Mouse (Mus musculus): ENCODE data around the gene Exo5. TPM values are rescaled to one million over a fixed set of nuclear protein-coding genes. Genes with fewer than 3 reads are reported as not detected.

Exo5 gene
- polyA plus RNA-seq, 1 experiment = 12.4 TPM

- TF ChIP-seq CTCF (IDR thresholded peaks at IDR 0.05; ENCODE audit: control insufficient read depth, insufficient read depth, low read length) = no peak
- TF ChIP-seq POLR2A (IDR thresholded peaks at IDR 0.05; ENCODE audit: borderline replicate concordance, control insufficient read depth, low read depth, low read length) = no peak
- WGBS = 87% methylated on average over 3 of the region's 3 CpGs
- Histone ChIP-seq H3K4me3 (replicated peaks; ENCODE audit: control insufficient read depth, low read depth, low read length) (no peak overlapping the region), H3K4me1 (ENCODE audit: control insufficient read depth, insufficient read depth, low read length) (no peaks in the 10 kb centered on the region; the same call in 1 of the 2 replicates), H3K27ac (ENCODE audit: control insufficient read depth, insufficient read depth, low read depth, low read length, poor library complexity) (no peak overlapping the region)
Measured at GRCm38 (mm10) chr4:120878728-120879127, 46.1 kb downstream of the Exo5 start.

- TF ChIP-seq CTCF (IDR thresholded peaks at IDR 0.05; ENCODE audit: control insufficient read depth, insufficient read depth, low read length) = no peak
- no peak for TF ChIP-seq POLR2A (IDR thresholded peaks at IDR 0.05; ENCODE audit: borderline replicate concordance, control insufficient read depth, low read depth, low read length)
- Histone ChIP-seq H3K27ac (ENCODE audit: control insufficient read depth, insufficient read depth, low read depth, low read length, poor library complexity) (no peak overlapping the region), H3K4me3 (replicated peaks; ENCODE audit: control insufficient read depth, low read depth, low read length) (no peak overlapping the region), H3K4me1 (ENCODE audit: control insufficient read depth, insufficient read depth, low read length) (no peaks in the 10 kb centered on the region)
- 88% methylated on average over 3 of the region's 3 CpGs for WGBS
Measured at GRCm38 (mm10) chr4:120875961-120876360, 48.9 kb downstream of the Exo5 start.

Other genes with a start within 250 kb of the Exo5 start
- gene Kcnq4, start 176.4 kb downstream of the Exo5 start, polyA plus RNA-seq (2011; ENCODE audit: insufficient read depth, insufficient read length, low replicate concordance, missing spikeins) = not detected in 2 replicates
- gene Nfyc, start 93.4 kb downstream of the Exo5 start, polyA plus RNA-seq (2011; ENCODE audit: insufficient read depth, insufficient read length, low replicate concordance, missing spikeins) = 35.8 and 43.7 TPM in 2 replicates
- gene Rims3, start 70.2 kb downstream of the Exo5 start, polyA plus RNA-seq (2011; ENCODE audit: insufficient read depth, insufficient read length, low replicate concordance, missing spikeins) = 1.4 and 2.9 TPM in 2 replicates
- gene Zfp69, start 26.7 kb upstream of the Exo5 start, polyA plus RNA-seq (2011; ENCODE audit: insufficient read depth, insufficient read length, low replicate concordance, missing spikeins) = 2.4 and 3.6 TPM in 2 replicates
- 43.1 and 60.0 TPM in 2 replicates for gene Smap2, start 92.2 kb upstream of the Exo5 start, polyA plus RNA-seq (2011; ENCODE audit: insufficient read depth, insufficient read length, low replicate concordance, missing spikeins)
- gene Col9a2, start 114.4 kb upstream of the Exo5 start, polyA plus RNA-seq (2011; ENCODE audit: insufficient read depth, insufficient read length, low replicate concordance, missing spikeins) = not detected in 2 replicates
- gene Zmpste24, start 173.2 kb upstream of the Exo5 start, polyA plus RNA-seq (2011; ENCODE audit: insufficient read depth, insufficient read length, low replicate concordance, missing spikeins) = 10.6 and 24.8 TPM in 2 replicates
- gene Tmco2, start 184.2 kb upstream of the Exo5 start, polyA plus RNA-seq (2011; ENCODE audit: insufficient read depth, insufficient read length, low replicate concordance, missing spikeins) = not detected in 2 replicates